Mouse (Mus musculus): ENCODE measurements at regions not wholly inside any gene's neighbourhood (a gene's known extent, or its start where the extent isn't known, plus 50 kb on each side); places are given as distances from the start of the nearest gene placed in this dataset.

- Histone ChIP-seq H3K4me3 (ENCODE audit: insufficient read depth, low read length) (no peak overlapping the region), H3K4me1 (ENCODE audit: control insufficient read depth, insufficient read depth, low read length) (no peaks in the 10 kb centered on the region), H3K27ac (ENCODE audit: insufficient read depth, low read length) (no peak overlapping the region)
- no peak for TF ChIP-seq POLR2A (IDR thresholded peaks at IDR 0.05; ENCODE audit: extremely low read depth, insufficient read depth, low read length)
- no peak for TF ChIP-seq CTCF (IDR thresholded peaks at IDR 0.05; ENCODE audit: extremely low read depth, insufficient read depth, low read length)
Measured at GRCm38 (mm10) chr2:75525562-75525961, 133.5 kb upstream of the Hnrnpa3 start.

- TF ChIP-seq POLR2A (IDR thresholded peaks at IDR 0.05; ENCODE audit: extremely low read depth, insufficient read depth, low read length) (no peak), CTCF (IDR thresholded peaks at IDR 0.05; ENCODE audit: extremely low read depth, insufficient read depth, low read length) (no peak)
- H3K27ac ChIP-seq (ENCODE audit: insufficient read depth, low read length), result no peak overlapping the region
- H3K4me3 ChIP-seq (ENCODE audit: insufficient read depth, low read length), result no peak overlapping the region
- H3K4me1 ChIP-seq (ENCODE audit: control insufficient read depth, insufficient read depth, low read length), result no peaks in the 10 kb centered on the region
Measured at GRCm38 (mm10) chr2:75528706-75529105, 130.4 kb upstream of the Hnrnpa3 start.

GRCm38 (mm10) chr2:75538114-75538513 is 120.9 kb upstream of the Hnrnpa3 start:
- Histone ChIP-seq H3K4me3 (ENCODE audit: insufficient read depth, low read length) (no peak overlapping the region), H3K27ac (ENCODE audit: insufficient read depth, low read length) (no peak overlapping the region), H3K4me1 (ENCODE audit: control insufficient read depth, insufficient read depth, low read length) (no peaks in the 10 kb centered on the region)
- no peak for TF ChIP-seq CTCF (IDR thresholded peaks at IDR 0.05; ENCODE audit: extremely low read depth, insufficient read depth, low read length)
- TF ChIP-seq POLR2A (IDR thresholded peaks at IDR 0.05; ENCODE audit: extremely low read depth, insufficient read depth, low read length), result no peak

- H3K4me1 ChIP-seq (ENCODE audit: control insufficient read depth, insufficient read depth, low read length), result no peaks in the 10 kb centered on the region
- no peak overlapping the region for H3K4me3 ChIP-seq (ENCODE audit: insufficient read depth, low read length)
- H3K27ac ChIP-seq (ENCODE audit: insufficient read depth, low read length), result no peak overlapping the region
- TF ChIP-seq POLR2A (IDR thresholded peaks at IDR 0.05; ENCODE audit: extremely low read depth, insufficient read depth, low read length) (no peak), CTCF (IDR thresholded peaks at IDR 0.05; ENCODE audit: extremely low read depth, insufficient read depth, low read length) (no peak)
Measured at GRCm38 (mm10) chr2:75539726-75540125, 119.3 kb upstream of the Hnrnpa3 start.

- Histone ChIP-seq H3K27ac (ENCODE audit: insufficient read depth, low read length) (no peak overlapping the region), H3K4me3 (ENCODE audit: insufficient read depth, low read length) (no peak overlapping the region), H3K4me1 (ENCODE audit: control insufficient read depth, insufficient read depth, low read length) (no peaks in the 10 kb centered on the region)
- no peak for TF ChIP-seq POLR2A (IDR thresholded peaks at IDR 0.05; ENCODE audit: extremely low read depth, insufficient read depth, low read length)
- TF ChIP-seq CTCF (IDR thresholded peaks at IDR 0.05; ENCODE audit: extremely low read depth, insufficient read depth, low read length), result no peak
Measured at GRCm38 (mm10) chr2:75542331-75542730, 116.7 kb upstream of the Hnrnpa3 start.

- no peak for TF ChIP-seq CTCF (IDR thresholded peaks at IDR 0.05; ENCODE audit: extremely low read depth, insufficient read depth, low read length)
- TF ChIP-seq POLR2A (IDR thresholded peaks at IDR 0.05; ENCODE audit: extremely low read depth, insufficient read depth, low read length), result no peak
- H3K27ac ChIP-seq (ENCODE audit: insufficient read depth, low read length), result no peak overlapping the region
- H3K4me3 ChIP-seq (ENCODE audit: insufficient read depth, low read length), result no peak overlapping the region
- no peaks in the 10 kb centered on the region for H3K4me1 ChIP-seq (ENCODE audit: control insufficient read depth, insufficient read depth, low read length)
Measured at GRCm38 (mm10) chr2:75542781-75543180, 116.3 kb upstream of the Hnrnpa3 start.

- Histone ChIP-seq H3K4me3 (ENCODE audit: insufficient read depth, low read length) (no peak overlapping the region), H3K27ac (ENCODE audit: insufficient read depth, low read length) (no peak overlapping the region), H3K4me1 (ENCODE audit: control insufficient read depth, insufficient read depth, low read length) (no peaks in the 10 kb centered on the region)
- no peak for TF ChIP-seq POLR2A (IDR thresholded peaks at IDR 0.05; ENCODE audit: extremely low read depth, insufficient read depth, low read length)
- no peak for TF ChIP-seq CTCF (IDR thresholded peaks at IDR 0.05; ENCODE audit: extremely low read depth, insufficient read depth, low read length)
Measured at GRCm38 (mm10) chr2:75545971-75546370, 113.1 kb upstream of the Hnrnpa3 start.

- Histone ChIP-seq H3K4me3 (ENCODE audit: insufficient read depth, low read length) (no peak overlapping the region), H3K4me1 (ENCODE audit: control insufficient read depth, insufficient read depth, low read length) (no peaks in the 10 kb centered on the region), H3K27ac (ENCODE audit: insufficient read depth, low read length) (no peak overlapping the region)
- TF ChIP-seq POLR2A (IDR thresholded peaks at IDR 0.05; ENCODE audit: extremely low read depth, insufficient read depth, low read length), result no peak
- no peak for TF ChIP-seq CTCF (IDR thresholded peaks at IDR 0.05; ENCODE audit: extremely low read depth, insufficient read depth, low read length)
Measured at GRCm38 (mm10) chr2:75555676-75556075, 103.4 kb upstream of the Hnrnpa3 start.

- no peak overlapping the region for H3K27ac ChIP-seq (ENCODE audit: insufficient read depth, low read length)
- H3K4me3 ChIP-seq (ENCODE audit: insufficient read depth, low read length), result no peak overlapping the region
- H3K4me1 ChIP-seq (ENCODE audit: control insufficient read depth, insufficient read depth, low read length), result no peaks in the 10 kb centered on the region
- TF ChIP-seq POLR2A (IDR thresholded peaks at IDR 0.05; ENCODE audit: extremely low read depth, insufficient read depth, low read length) (no peak), CTCF (IDR thresholded peaks at IDR 0.05; ENCODE audit: extremely low read depth, insufficient read depth, low read length) (no peak)
Measured at GRCm38 (mm10) chr2:75556744-75557143, 102.3 kb upstream of the Hnrnpa3 start.

GRCm38 (mm10) chr2:75557392-75557791 is 101.7 kb upstream of the Hnrnpa3 start:
- TF ChIP-seq CTCF (IDR thresholded peaks at IDR 0.05; ENCODE audit: extremely low read depth, insufficient read depth, low read length) (no peak), POLR2A (IDR thresholded peaks at IDR 0.05; ENCODE audit: extremely low read depth, insufficient read depth, low read length) (no peak)
- H3K27ac ChIP-seq (ENCODE audit: insufficient read depth, low read length), result no peak overlapping the region
- no peak overlapping the region for H3K4me3 ChIP-seq (ENCODE audit: insufficient read depth, low read length)
- no peaks in the 10 kb centered on the region for H3K4me1 ChIP-seq (ENCODE audit: control insufficient read depth, insufficient read depth, low read length)

- no peaks in the 10 kb centered on the region for H3K4me1 ChIP-seq (ENCODE audit: control insufficient read depth, insufficient read depth, low read length)
- TF ChIP-seq POLR2A (IDR thresholded peaks at IDR 0.05; ENCODE audit: extremely low read depth, insufficient read depth, low read length) (no peak), CTCF (IDR thresholded peaks at IDR 0.05; ENCODE audit: extremely low read depth, insufficient read depth, low read length) (no peak)
- no peak overlapping the region for H3K27ac ChIP-seq (ENCODE audit: insufficient read depth, low read length)
- H3K4me3 ChIP-seq (ENCODE audit: insufficient read depth, low read length), result no peak overlapping the region
Measured at GRCm38 (mm10) chr2:75559920-75560319, 99.1 kb upstream of the Hnrnpa3 start.
